Mouse (Mus musculus) naive thymus-derived CD4-positive, alpha-beta T cell, adult 2 months (primary cell): ENCODE measurements around the gene Calcoco1.

Source experiments
- DNase-seq: peaks from one replicate; pipeline ENCODE4 v3.0.0-alpha.2; 2011; ENCODE audit warnings: low read depth

The Calcoco1 gene

GRCm38 (mm10) chr15:102721980-102722475 is at the start of gene Calcoco1:
Gene Calcoco1, minus strand, starts transcription at chr15:102722178.
- peak; percentile 95 for DNase-seq

GRCm38 (mm10) chr15:102770866-102771265 is 48.9 kb upstream of the Calcoco1 start:
- DNase-seq, result no peak

- no peak for DNase-seq
Observed at GRCm38 (mm10) chr15:102765207-102765606, 43.2 kb upstream of the Calcoco1 start.

GRCm38 (mm10) chr15:102761745-102762378 is 39.9 kb upstream of the Calcoco1 start:
- DNase-seq, result peak; percentile 26

- no peak for DNase-seq
Observed at GRCm38 (mm10) chr15:102757686-102758085, 35.7 kb upstream of the Calcoco1 start.

GRCm38 (mm10) chr15:102755053-102755452 is 33.1 kb upstream of the Calcoco1 start:
- DNase-seq, result no peak

- no peak for DNase-seq
Observed at GRCm38 (mm10) chr15:102754361-102754760, 32.4 kb upstream of the Calcoco1 start.

GRCm38 (mm10) chr15:102753170-102753569 is 31.2 kb upstream of the Calcoco1 start:
- DNase-seq, result peak; percentile 65

- no peak for DNase-seq
Observed at GRCm38 (mm10) chr15:102752164-102752563, 30.2 kb upstream of the Calcoco1 start.

GRCm38 (mm10) chr15:102750241-102750640 is 28.3 kb upstream of the Calcoco1 start:
- DNase-seq, result no peak

- DNase-seq, result no peak
Observed at GRCm38 (mm10) chr15:102749103-102749502, 27.1 kb upstream of the Calcoco1 start.

- no peak for DNase-seq
Observed at GRCm38 (mm10) chr15:102747853-102748252, 25.9 kb upstream of the Calcoco1 start.

- no peak for DNase-seq
Observed at GRCm38 (mm10) chr15:102747286-102747640, 25.3 kb upstream of the Calcoco1 start.

GRCm38 (mm10) chr15:102746488-102747285 is 24.7 kb upstream of the Calcoco1 start:
- no peak for DNase-seq

GRCm38 (mm10) chr15:102746126-102746487 is 24.1 kb upstream of the Calcoco1 start:
- no peak for DNase-seq

GRCm38 (mm10) chr15:102745387-102745786 is 23.4 kb upstream of the Calcoco1 start:
- no peak for DNase-seq

- no peak for DNase-seq
Observed at GRCm38 (mm10) chr15:102744831-102745230, 22.9 kb upstream of the Calcoco1 start.

- no peak for DNase-seq
Observed at GRCm38 (mm10) chr15:102744416-102744815, 22.4 kb upstream of the Calcoco1 start.

- DNase-seq, result no peak
Observed at GRCm38 (mm10) chr15:102743996-102744395, 22.0 kb upstream of the Calcoco1 start.

GRCm38 (mm10) chr15:102743196-102743595 is 21.2 kb upstream of the Calcoco1 start:
- DNase-seq, result peak; percentile 45

GRCm38 (mm10) chr15:102742589-102742988 is 20.6 kb upstream of the Calcoco1 start:
- peak; percentile 93 for DNase-seq

GRCm38 (mm10) chr15:102739520-102740297 is 17.7 kb upstream of the Calcoco1 start:
- peak; percentile 70 for DNase-seq

- no peak for DNase-seq
Observed at GRCm38 (mm10) chr15:102738434-102738833, 16.5 kb upstream of the Calcoco1 start.
